Mouse (Mus musculus) neural tube, embryonic 12.5 days (tissue): ENCODE data around the gene Znrf1. TPM values are rescaled to one million over a fixed set of nuclear protein-coding genes. Genes with fewer than 3 reads are reported as not detected.

Experiments used
- ATAC-seq: fragments of 200-750 bp; cut with Nextera tagmentation; 2 replicates; pipeline ENCODE4 v1.8.0; 2017; ENCODE audit warnings: low read depth, mild to moderate bottlenecking, moderate TSS enrichment, moderate library complexity; ENCODE audit not compliant: low FRiP score
- H3K27ac ChIP-seq: fragments of 300-500 bp; sonication (generic); 2 replicates; pipeline ENCODE4 v1.5.1; 2016
- H3K27me3 ChIP-seq: fragments of 300-500 bp; sonication (generic); replicated peaks from 2 replicates; pipeline ENCODE4 v1.6.1; 2016; ENCODE audit warnings: mild to moderate bottlenecking
- H3K36me3 ChIP-seq: fragments of 300-500 bp; sonication (generic); 2 replicates; pipeline ENCODE4 v1.6.1; 2016; ENCODE audit warnings: mild to moderate bottlenecking
- H3K4me1 ChIP-seq: fragments of 300-500 bp; sonication (generic); 2 replicates; pipeline ENCODE4 v1.6.1; 2016
- H3K4me2 ChIP-seq: fragments of 300-500 bp; sonication (generic); replicated peaks from 2 replicates; pipeline ENCODE4 v1.6.1; 2016; ENCODE audit warnings: mild to moderate bottlenecking
- H3K4me3 ChIP-seq: fragments of 300-500 bp; sonication (generic); 2 replicates; pipeline ENCODE4 v1.5.1; 2016
- H3K9ac ChIP-seq: fragments of 300-500 bp; sonication (generic); 2 replicates; pipeline ENCODE4 v1.6.1; 2016; ENCODE audit warnings: mild to moderate bottlenecking
- H3K9me3 ChIP-seq: fragments of 300-500 bp; sonication (generic); 2 replicates; pipeline ENCODE4 v1.6.1; 2016; ENCODE audit warnings: mild to moderate bottlenecking
- WGBS: fragments of 180-500 bp; shearing (Covaris S2); methylation state at CpG from one replicate; pipeline ENCODE4 v1.1.7; 2016; 5-methylcytosine and 5-hydroxymethylcytosine counted together
- polyA plus RNA-seq: library from polyadenylated mRNA; unstranded; fragments of >200 nt; fragmentation: Nextera tagmentation; extraction: Ambion mirVana; gene quantifications from 2 replicates; pipeline ENCODE4 v1.2.1, GENCODE M21; 2016

The Znrf1 gene
- polyA plus RNA-seq, 1 experiment from 2014 or later, result 118 TPM

GRCm38 (mm10) chr8:111648834-111649233 is 112.9 kb downstream of the Znrf1 start:
- H3K9me3 ChIP-seq, result no peaks in the 10 kb centered on the region
- H3K4me3 ChIP-seq, result no peak overlapping the region
- ATAC-seq, result no peak
- no peak overlapping the region for H3K9ac ChIP-seq
- H3K4me2 ChIP-seq, result no peak overlapping the region
- no peaks in the 10 kb centered on the region for H3K36me3 ChIP-seq
- H3K27me3 ChIP-seq, result no peaks in the 10 kb centered on the region
- 50% methylated on average over 2 of the region's 2 CpGs for WGBS
- H3K4me1 ChIP-seq, result peaks cover 5% of the 10 kb centered on the region; the same call in 1 of the 2 replicates
- H3K27ac ChIP-seq, result no peak overlapping the region

- H3K4me3 ChIP-seq, result no peak overlapping the region
- ATAC-seq, result no peak
- H3K27me3 ChIP-seq, result no peaks in the 10 kb centered on the region
- no peaks in the 10 kb centered on the region for H3K36me3 ChIP-seq
- no peak overlapping the region for H3K9ac ChIP-seq
- no peaks in the 10 kb centered on the region for H3K9me3 ChIP-seq
- H3K4me2 ChIP-seq, result no peak overlapping the region
- H3K4me1 ChIP-seq, result peaks cover 2% of the 10 kb centered on the region; the same call in 1 of the 2 replicates
- WGBS, result 80% methylated on average over 3 of the region's 3 CpGs
- no peak overlapping the region for H3K27ac ChIP-seq
These were observed 114.8 kb downstream of the Znrf1 start for GRCm38 (mm10) chr8:111650651-111651050.

- Histone ChIP-seq H3K27ac (no peak overlapping the region), H3K9ac (no peak overlapping the region), H3K4me1 (peaks cover 1% of the 10 kb centered on the region; the same call in 1 of the 2 replicates), H3K4me2 (no peak overlapping the region), H3K4me3 (no peak overlapping the region), H3K36me3 (no peaks in the 10 kb centered on the region), H3K9me3 (no peaks in the 10 kb centered on the region), H3K27me3 (no peaks in the 10 kb centered on the region)
- WGBS, result 96% methylated on average over 2 of the region's 2 CpGs
- no peak for ATAC-seq
These were observed 117.6 kb downstream of the Znrf1 start for GRCm38 (mm10) chr8:111653524-111653923.

GRCm38 (mm10) chr8:111657312-111657854 is 121.5 kb downstream of the Znrf1 start:
- no peak overlapping the region for H3K9ac ChIP-seq
- no peak for ATAC-seq
- H3K4me2 ChIP-seq, result no peak overlapping the region
- no peaks in the 10 kb centered on the region for H3K9me3 ChIP-seq
- no peak overlapping the region for H3K4me3 ChIP-seq
- WGBS, result 23% methylated on average over 1 of the region's 1 CpGs
- H3K27me3 ChIP-seq, result no peaks in the 10 kb centered on the region
- H3K27ac ChIP-seq, result no peak overlapping the region
- peaks cover 18% of the 10 kb centered on the region for H3K36me3 ChIP-seq
- no peaks in the 10 kb centered on the region for H3K4me1 ChIP-seq

GRCm38 (mm10) chr8:111658819-111659423 is 123.0 kb downstream of the Znrf1 start:
- no peak for ATAC-seq
- 88% methylated on average over 6 of the region's 6 CpGs for WGBS
- Histone ChIP-seq H3K4me3 (no peak overlapping the region), H3K9me3 (no peaks in the 10 kb centered on the region), H3K4me1 (no peaks in the 10 kb centered on the region), H3K9ac (no peak overlapping the region), H3K4me2 (no peak overlapping the region), H3K27me3 (no peaks in the 10 kb centered on the region), H3K36me3 (peaks cover 18% of the 10 kb centered on the region), H3K27ac (no peak overlapping the region)

- no peak for ATAC-seq
- Histone ChIP-seq H3K9me3 (no peaks in the 10 kb centered on the region), H3K4me2 (no peak overlapping the region), H3K27me3 (no peaks in the 10 kb centered on the region), H3K9ac (no peak overlapping the region), H3K4me3 (no peak overlapping the region), H3K4me1 (no peaks in the 10 kb centered on the region), H3K36me3 (peaks cover 24% of the 10 kb centered on the region), H3K27ac (no peak overlapping the region)
- 91% methylated on average over 3 of the region's 3 CpGs for WGBS
These were observed 126.6 kb downstream of the Znrf1 start for GRCm38 (mm10) chr8:111662473-111662872.

GRCm38 (mm10) chr8:111666751-111667150 is 130.9 kb downstream of the Znrf1 start:
- WGBS, result 98% methylated on average over 2 of the region's 2 CpGs
- H3K27me3 ChIP-seq, result no peaks in the 10 kb centered on the region
- no peaks in the 10 kb centered on the region for H3K9me3 ChIP-seq
- H3K36me3 ChIP-seq, result peaks cover 37% of the 10 kb centered on the region
- H3K27ac ChIP-seq, result no peak overlapping the region
- H3K4me1 ChIP-seq, result no peaks in the 10 kb centered on the region
- no peak for ATAC-seq
- no peak overlapping the region for H3K4me3 ChIP-seq
- H3K9ac ChIP-seq, result no peak overlapping the region
- no peak overlapping the region for H3K4me2 ChIP-seq

Other genes starting within 250 kb of the Znrf1 start
- 53.7 and 56.5 TPM in 2 replicates for gene Rfwd3, start 235.9 kb upstream of the Znrf1 start, polyA plus RNA-seq
- 0.22 and 0.47 TPM in 2 replicates for gene Mlkl, start 197.9 kb upstream of the Znrf1 start, polyA plus RNA-seq
- not detected in 2 replicates for gene Fa2h, start 142.3 kb upstream of the Znrf1 start, polyA plus RNA-seq
- 6.3 and 6.8 TPM in 2 replicates for gene Wdr59, start 14.0 kb upstream of the Znrf1 start, polyA plus RNA-seq
- 0.46 and 0.49 TPM in 2 replicates for gene Ldhd, start 94.3 kb downstream of the Znrf1 start, polyA plus RNA-seq
- 22.0 and 25.4 TPM in 2 replicates for gene Zfp1, start 107.3 kb downstream of the Znrf1 start, polyA plus RNA-seq
- gene Ctrb1, start 154.9 kb downstream of the Znrf1 start, polyA plus RNA-seq, result not detected in 2 replicates
- 55.9 and 61.5 TPM in 2 replicates for gene Bcar1, start 207.7 kb downstream of the Znrf1 start, polyA plus RNA-seq